Mouse (Mus musculus): ENCODE results near the gene Tbc1d14. TPM values are rescaled to one million over a fixed set of nuclear protein-coding genes. Genes with fewer than 3 reads are reported as not detected.

Gene Tbc1d14
- 31.5 and 42.4 TPM in 2 replicates for total RNA-seq (2021)
- long read RNA-seq, full-length matches to known transcripts, result 4 of 9 reads
- long read RNA-seq, partial matches to known transcripts, result 0 of 9 reads
- long read RNA-seq, other reads (novel, unspliced or antisense), result 5 of 9 reads

GRCm38 (mm10) chr5:36593176-36593575 lies at the start of gene Tbc1d14:
Tbc1d14 (minus strand) TSS chr5:36593276.
- no peak for DNase-seq

GRCm38 (mm10) chr5:36625612-36626011 lies 32.5 kb upstream of the Tbc1d14 start:
- DNase-seq, result no peak

GRCm38 (mm10) chr5:36623670-36624069 lies 30.6 kb upstream of the Tbc1d14 start:
- no peak for DNase-seq

- no peak for DNase-seq
These were observed 28.0 kb upstream of the Tbc1d14 start for GRCm38 (mm10) chr5:36621058-36621449.

GRCm38 (mm10) chr5:36620409-36621057 lies 27.5 kb upstream of the Tbc1d14 start:
- DNase-seq, result no peak

- no peak for DNase-seq
These were observed 25.8 kb upstream of the Tbc1d14 start for GRCm38 (mm10) chr5:36618890-36619289.

- no peak for DNase-seq
These were observed 25.3 kb upstream of the Tbc1d14 start for GRCm38 (mm10) chr5:36618356-36618755.

- DNase-seq, result no peak
These were observed 21.0 kb upstream of the Tbc1d14 start for GRCm38 (mm10) chr5:36614124-36614523.

GRCm38 (mm10) chr5:36608939-36609499 lies 15.9 kb upstream of the Tbc1d14 start:
- DNase-seq, result no peak

DNA sequence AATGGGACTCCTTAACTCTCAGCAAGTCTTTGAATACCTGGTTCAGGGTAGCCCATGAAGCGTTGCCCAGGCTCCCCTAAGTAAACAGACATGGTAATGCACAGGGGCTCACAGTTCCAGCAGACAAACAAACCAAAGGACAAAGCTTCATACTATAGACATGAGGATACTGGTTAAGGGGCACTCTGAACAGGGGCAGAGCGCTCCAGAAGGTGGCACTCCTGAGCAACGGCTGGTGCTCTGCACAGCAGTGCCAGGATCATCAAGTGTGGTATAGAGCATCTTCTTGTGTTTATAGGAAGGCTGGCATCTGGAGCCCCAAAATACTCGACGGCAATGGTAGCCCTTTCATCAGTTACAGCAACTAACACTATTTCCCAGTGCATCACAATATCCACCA lies 10.0 kb upstream of the Tbc1d14 start:
- peak; percentile 47 for DNase-seq

GRCm38 (mm10) chr5:36602028-36602427 lies 9.0 kb upstream of the Tbc1d14 start:
- DNase-seq, result peak; percentile 27

GRCm38 (mm10) chr5:36601492-36601891 lies 8.4 kb upstream of the Tbc1d14 start:
- DNase-seq, result no peak

DNA sequence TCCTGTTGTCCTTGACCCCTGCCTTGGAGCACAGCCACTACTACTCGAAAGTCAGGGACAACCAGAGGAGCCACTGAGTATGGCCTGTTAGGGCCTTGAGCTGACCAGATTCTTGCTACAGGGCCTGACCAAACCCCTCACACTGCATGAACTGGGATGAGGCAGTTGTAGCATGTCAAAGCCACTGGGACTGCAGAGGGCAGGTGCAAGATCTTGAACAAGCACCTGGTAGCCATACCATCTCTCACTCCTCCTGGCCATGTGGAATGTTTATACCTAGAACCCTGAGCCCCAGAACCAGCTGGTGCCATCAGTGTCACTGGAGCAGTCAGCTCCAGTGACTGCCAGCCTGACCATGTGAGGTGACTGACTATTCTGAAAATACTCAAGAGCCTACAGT lies 5.8 kb upstream of the Tbc1d14 start:
- no peak for DNase-seq

- DNase-seq, result peak; percentile 42
These were observed 4.6 kb upstream of the Tbc1d14 start for GRCm38 (mm10) chr5:36597653-36598052.

DNA sequence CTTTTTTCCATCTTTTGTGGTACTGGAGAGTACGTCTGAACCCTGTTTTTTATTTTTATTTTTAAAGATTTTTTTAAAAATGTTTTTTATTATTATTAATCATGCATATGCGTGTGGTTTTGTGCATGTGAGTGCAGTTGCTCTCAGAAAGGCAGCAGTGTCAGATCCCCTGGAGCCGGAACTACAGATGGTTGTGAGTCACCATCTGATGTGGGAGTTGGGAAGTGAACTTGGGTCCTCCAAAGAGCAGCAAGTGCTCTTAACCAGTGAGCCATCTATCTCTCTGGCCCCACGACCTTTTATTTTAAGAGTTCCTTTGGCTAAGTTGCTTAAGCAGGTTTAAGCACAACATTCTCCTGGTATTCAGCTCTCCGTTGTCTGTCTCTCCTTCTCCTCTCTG lies 3.1 kb upstream of the Tbc1d14 start:
- DNase-seq, result no peak

DNA sequence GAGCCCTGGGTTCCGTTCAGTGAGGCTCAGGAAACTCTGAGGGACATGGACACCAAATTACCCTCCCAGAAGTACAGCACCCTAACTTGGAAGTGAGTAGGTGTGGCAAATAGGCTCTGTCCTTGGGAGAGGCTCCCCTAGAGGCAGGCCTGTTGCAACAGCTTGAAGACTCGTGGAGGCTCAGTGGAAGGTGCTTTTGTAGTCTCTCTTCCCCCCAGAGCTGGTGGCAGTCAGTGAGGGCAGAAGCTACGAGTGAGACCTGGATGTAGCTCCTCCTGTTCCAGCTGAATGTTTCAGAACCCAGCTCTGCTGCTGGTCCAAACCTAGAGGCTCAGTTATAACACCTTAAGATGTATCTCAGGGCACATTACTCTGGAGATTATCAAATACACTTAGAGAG lies 2.0 kb upstream of the Tbc1d14 start:
- no peak for DNase-seq

GRCm38 (mm10) chr5:36594344-36594743 lies 1.3 kb upstream of the Tbc1d14 start:
- DNase-seq, result no peak

DNA sequence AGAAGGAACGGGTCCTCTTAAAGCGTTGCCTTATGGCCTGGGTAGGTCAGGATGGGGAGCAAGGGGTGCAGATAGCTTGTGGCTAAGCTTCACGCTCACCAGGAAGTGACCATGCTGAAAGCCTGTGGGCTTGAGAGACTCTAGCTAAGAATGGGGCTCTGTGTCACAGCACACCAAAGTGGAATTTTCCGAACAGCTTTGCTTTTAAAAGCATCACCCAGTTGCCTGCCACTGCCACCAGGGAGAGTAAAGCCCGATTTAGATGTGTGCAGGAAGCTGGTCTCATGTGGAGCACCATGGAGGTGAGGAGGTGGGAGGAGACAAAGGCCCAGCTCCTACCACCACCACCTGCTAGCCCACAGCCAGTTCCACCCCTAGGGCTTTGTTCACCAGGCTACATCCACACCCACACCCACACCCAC lies 2.6 kb downstream of the Tbc1d14 start:
- no peak for DNase-seq

DNA sequence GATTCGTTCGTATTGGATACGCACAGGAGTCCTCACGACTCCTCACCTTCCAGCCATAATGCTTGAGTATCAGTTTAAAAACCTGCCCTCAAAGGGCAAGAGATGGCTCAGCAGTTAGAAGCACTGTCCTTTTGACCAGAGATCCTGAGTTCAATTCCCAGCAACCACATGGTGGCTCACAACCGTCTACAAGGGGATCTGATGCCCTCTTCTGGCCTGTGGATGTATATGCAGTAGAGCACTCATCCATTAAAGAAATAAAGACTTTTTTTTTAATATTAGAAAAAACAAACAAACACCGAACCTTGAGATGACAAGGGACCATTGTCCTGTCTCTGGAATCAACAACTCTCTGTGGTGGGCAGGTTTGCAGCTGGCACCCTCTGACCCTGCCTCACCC lies 8.8 kb downstream of the Tbc1d14 start:
- DNase-seq, result no peak

DNA sequence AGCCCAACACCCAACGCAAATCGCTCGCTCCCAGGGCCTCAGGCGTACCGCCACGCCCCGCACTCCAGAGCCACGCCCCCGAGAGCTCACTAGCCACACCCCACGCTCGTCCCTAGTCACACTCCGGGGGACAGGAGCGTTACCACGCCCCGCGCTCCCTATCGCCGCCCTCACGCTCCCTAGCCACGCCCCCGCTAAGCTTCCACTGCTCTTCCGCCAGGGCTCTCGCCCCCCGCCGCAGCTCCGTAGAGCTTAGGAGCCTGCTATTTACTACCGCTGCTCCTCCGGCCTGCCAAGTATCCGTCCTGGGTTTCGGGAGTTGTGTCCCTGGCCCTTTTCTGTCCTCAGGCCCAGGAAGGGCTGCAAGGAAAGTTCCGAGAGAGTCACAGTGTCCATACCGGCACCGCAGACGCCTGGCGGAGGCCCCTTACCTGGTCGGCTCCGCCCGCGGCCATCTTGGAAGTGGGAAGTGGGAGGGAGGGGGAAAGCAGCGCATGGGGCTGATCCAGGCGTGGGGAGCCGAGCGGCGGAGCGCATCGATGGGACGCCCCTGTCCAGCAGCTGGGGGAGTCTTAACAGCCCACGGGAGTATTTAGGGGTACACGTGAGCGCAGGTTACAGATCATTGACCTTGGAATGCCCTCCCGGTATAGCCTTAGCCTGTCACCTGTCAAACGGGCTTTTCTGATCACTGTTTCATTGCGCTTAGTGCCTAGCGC lies 11.0 kb downstream of the Tbc1d14 start:
- DNase-seq, result peak; percentile 86

DNA sequence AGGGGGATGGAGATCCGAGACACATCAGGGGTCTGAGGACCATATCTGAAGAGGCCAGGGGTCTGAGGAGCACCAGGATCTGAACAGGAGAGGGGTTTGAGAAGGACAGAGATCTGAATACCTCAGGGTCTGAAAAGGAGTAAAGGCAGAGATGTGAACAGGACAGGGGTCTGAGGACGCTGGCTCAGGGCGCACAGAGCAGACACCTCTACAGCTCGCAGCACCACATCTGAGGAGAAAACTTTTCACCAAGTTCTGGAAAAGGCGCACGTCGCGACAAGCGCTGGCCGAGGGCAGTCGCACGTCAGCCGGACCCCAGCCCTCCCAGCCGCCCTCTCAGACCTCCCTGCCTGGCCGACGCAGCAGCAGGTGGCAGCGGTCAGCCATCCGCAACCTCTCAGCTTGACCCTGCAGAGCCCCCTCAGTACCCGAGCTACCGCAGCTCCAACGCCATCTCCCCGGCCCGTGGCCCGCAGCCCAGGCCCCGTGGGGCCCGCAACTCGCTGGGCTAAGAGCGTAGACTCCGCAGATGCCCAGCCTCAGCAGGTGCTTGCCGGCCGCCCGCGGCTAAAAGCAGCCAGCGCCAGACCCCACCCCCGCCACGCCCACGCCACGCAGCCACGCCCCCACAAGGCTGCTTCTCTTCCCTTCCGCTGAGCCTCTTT lies 11.7 kb downstream of the Tbc1d14 start:
- peak; percentile 98 for DNase-seq

DNA sequence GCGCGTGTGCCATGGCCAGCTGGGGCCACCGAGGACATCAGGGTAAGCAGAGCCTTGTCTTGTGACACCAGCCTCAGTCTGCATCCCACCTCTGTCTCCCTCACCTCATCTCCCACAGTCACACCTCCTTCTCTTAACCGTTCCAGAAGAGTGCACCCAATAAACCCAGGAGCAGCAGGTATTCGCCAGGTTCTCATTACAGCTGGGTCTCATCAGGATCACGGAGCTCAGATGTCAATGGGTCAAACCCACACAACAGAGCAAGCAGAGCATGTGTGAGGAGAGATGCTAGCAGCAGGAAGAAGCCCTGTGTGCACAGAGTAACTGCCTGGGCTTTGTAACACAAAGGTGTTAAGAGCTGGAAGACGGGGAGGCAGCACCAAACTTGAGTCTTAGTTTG lies 13.1 kb downstream of the Tbc1d14 start:
- DNase-seq, result no peak

- DNase-seq, result no peak
These were observed 14.1 kb downstream of the Tbc1d14 start for GRCm38 (mm10) chr5:36578982-36579381.
